Mouse (Mus musculus) neural tube, embryonic 11.5 days (tissue): Measurements from ENCODE around the gene Ghr. TPM values are rescaled to one million over a fixed set of nuclear protein-coding genes. Genes with fewer than 3 reads are reported as not detected.

Experiments
- ATAC-seq: fragments of 200-750 bp; cut with Nextera tagmentation; 2 replicates; pipeline ENCODE4 v1.8.0; 2017; ENCODE audit warnings: moderate number of reproducible peaks, mild to moderate bottlenecking, moderate TSS enrichment, moderate library complexity; ENCODE audit not compliant: insufficient read depth, low FRiP score, low TSS enrichment
- DNase-seq: peaks from one replicate; pipeline ENCODE4 v3.0.0-alpha.2; 2015; ENCODE audit warnings: low spot score
- H3K27ac ChIP-seq: fragments of 300-500 bp; sonication (generic); 2 replicates; pipeline ENCODE4 v1.5.1; 2014; ENCODE audit warnings: low read depth, mild to moderate bottlenecking, low read length
- H3K27me3 ChIP-seq: fragments of 300-500 bp; sonication (generic); 2 replicates; pipeline ENCODE4 v1.6.1; 2014; ENCODE audit warnings: mild to moderate bottlenecking, low read length, mixed read lengths; ENCODE audit not compliant: control insufficient read depth, insufficient read depth
- H3K36me3 ChIP-seq: fragments of 300-500 bp; sonication (generic); 2 replicates; pipeline ENCODE4 v1.6.1; 2014; ENCODE audit warnings: mild to moderate bottlenecking, low read length, moderate library complexity, mixed read lengths; ENCODE audit not compliant: control insufficient read depth, insufficient read depth
- H3K4me1 ChIP-seq: fragments of 300-500 bp; sonication (generic); 2 replicates; pipeline ENCODE4 v1.6.1; 2014; ENCODE audit warnings: low read length, mixed read lengths; ENCODE audit not compliant: control insufficient read depth, insufficient read depth
- H3K4me2 ChIP-seq: fragments of 300-500 bp; sonication (generic); 2 replicates; pipeline ENCODE4 v1.6.1; 2014; ENCODE audit warnings: low read depth, mild to moderate bottlenecking, moderate library complexity
- H3K4me3 ChIP-seq: fragments of 300-500 bp; sonication (generic); 2 replicates; pipeline ENCODE4 v1.5.1; 2014; ENCODE audit warnings: low read depth, low read length
- H3K9ac ChIP-seq: fragments of 300-500 bp; sonication (generic); 2 replicates; pipeline ENCODE4 v1.6.1; 2014; ENCODE audit warnings: mild to moderate bottlenecking, low read length
- H3K9me3 ChIP-seq: fragments of 300-500 bp; sonication (generic); 2 replicates; pipeline ENCODE4 v1.6.1; 2016; ENCODE audit warnings: low read length; ENCODE audit not compliant: control insufficient read depth
- WGBS: fragments of 180-500 bp; shearing (Covaris S2); extraction: QIAGEN DNeasy Blood & Tissue Kit; methylation state at CpG from one replicate; pipeline ENCODE4 v1.1.7; 2014; 5-methylcytosine and 5-hydroxymethylcytosine counted together
- polyA plus RNA-seq: library from polyadenylated mRNA; unstranded; fragments of >200 nt; fragmentation: Nextera tagmentation; extraction: Ambion mirVana; gene quantifications from 2 replicates; pipeline ENCODE4 v1.2.1, GENCODE M21; 2014

Ghr gene
- polyA plus RNA-seq, 1 experiment from 2014 or later, result 21.0 TPM

- Histone ChIP-seq H3K9ac (no peak overlapping the region), H3K4me1 (no peaks in the 10 kb centered on the region), H3K4me3 (no peak overlapping the region), H3K9me3 (no peaks in the 10 kb centered on the region), H3K27ac (no peak overlapping the region), H3K27me3 (no peaks in the 10 kb centered on the region), H3K4me2 (no peak overlapping the region), H3K36me3 (no peaks in the 10 kb centered on the region)
- WGBS, result 54% methylated on average over 3 of the region's 3 CpGs
- DNase-seq (no peak), ATAC-seq (peak; percentile 80)
These were observed 187.6 kb downstream of the Ghr start for GRCm38 (mm10) chr15:3395700-3396099.

GRCm38 (mm10) chr15:3390722-3391121, 192.6 kb downstream of the Ghr start:
- H3K9ac ChIP-seq, result no peak overlapping the region
- H3K27ac ChIP-seq, result no peak overlapping the region
- H3K36me3 ChIP-seq, result no peaks in the 10 kb centered on the region
- ATAC-seq (no peak), DNase-seq (no peak)
- H3K9me3 ChIP-seq, result no peaks in the 10 kb centered on the region
- no peaks in the 10 kb centered on the region for H3K4me1 ChIP-seq
- H3K27me3 ChIP-seq, result no peaks in the 10 kb centered on the region
- no peak overlapping the region for H3K4me3 ChIP-seq
- no peak overlapping the region for H3K4me2 ChIP-seq

- H3K4me1 ChIP-seq, result no peaks in the 10 kb centered on the region
- H3K4me2 ChIP-seq, result no peak overlapping the region
- no peak for DNase-seq
These were observed 194.3 kb downstream of the Ghr start for GRCm38 (mm10) chr15:3389011-3389410.

GRCm38 (mm10) chr15:3388485-3388884, 194.8 kb downstream of the Ghr start:
- Histone ChIP-seq H3K27me3 (no peaks in the 10 kb centered on the region), H3K4me2 (no peak overlapping the region), H3K27ac (no peak overlapping the region), H3K36me3 (no peaks in the 10 kb centered on the region), H3K4me1 (no peaks in the 10 kb centered on the region), H3K4me3 (no peak overlapping the region), H3K9me3 (no peaks in the 10 kb centered on the region), H3K9ac (no peak overlapping the region)
- 60% methylated on average over 2 of the region's 2 CpGs for WGBS
- ATAC-seq (no peak), DNase-seq (no peak)

More at GRCm38 (mm10) chr15:3389011-3389410, 194.3 kb downstream of the Ghr start:
- Histone ChIP-seq H3K36me3 (no peaks in the 10 kb centered on the region), H3K27ac (no peak overlapping the region), H3K9me3 (no peaks in the 10 kb centered on the region), H3K9ac (no peak overlapping the region), H3K4me3 (no peak overlapping the region), H3K27me3 (no peaks in the 10 kb centered on the region)
- ATAC-seq, result no peak

GRCm38 (mm10) chr15:3383788-3384187, 199.5 kb downstream of the Ghr start:
- H3K4me1 ChIP-seq, result no peaks in the 10 kb centered on the region
- H3K9me3 ChIP-seq, result no peaks in the 10 kb centered on the region
- no peak overlapping the region for H3K27ac ChIP-seq
- no peak overlapping the region for H3K9ac ChIP-seq
- no peak overlapping the region for H3K4me2 ChIP-seq
- DNase-seq (no peak), ATAC-seq (no peak)
- 69% methylated on average over 2 of the region's 2 CpGs for WGBS
- H3K36me3 ChIP-seq, result no peaks in the 10 kb centered on the region
- H3K4me3 ChIP-seq, result no peak overlapping the region
- no peaks in the 10 kb centered on the region for H3K27me3 ChIP-seq

- ATAC-seq (no peak), DNase-seq (no peak)
- no peaks in the 10 kb centered on the region for H3K36me3 ChIP-seq
- no peak overlapping the region for H3K27ac ChIP-seq
- H3K4me2 ChIP-seq, result no peak overlapping the region
- H3K4me1 ChIP-seq, result no peaks in the 10 kb centered on the region
- H3K9me3 ChIP-seq, result no peaks in the 10 kb centered on the region
- H3K9ac ChIP-seq, result no peak overlapping the region
- no peak overlapping the region for H3K4me3 ChIP-seq
- no peaks in the 10 kb centered on the region for H3K27me3 ChIP-seq
- 78% methylated on average over 6 of the region's 6 CpGs for WGBS
These were observed 201.9 kb downstream of the Ghr start for GRCm38 (mm10) chr15:3381413-3381812.

GRCm38 (mm10) chr15:3368261-3368832, 214.9 kb downstream of the Ghr start:
- Histone ChIP-seq H3K9me3 (no peaks in the 10 kb centered on the region), H3K27me3 (no peaks in the 10 kb centered on the region), H3K27ac (no peak overlapping the region), H3K4me1 (no peaks in the 10 kb centered on the region), H3K4me3 (no peak overlapping the region), H3K4me2 (no peak overlapping the region), H3K36me3 (no peaks in the 10 kb centered on the region), H3K9ac (no peak overlapping the region)
- ATAC-seq (no peak), DNase-seq (no peak)
- WGBS, result 84% methylated on average over 2 of the region's 2 CpGs

GRCm38 (mm10) chr15:3356073-3356766, 227.1 kb downstream of the Ghr start:
- ATAC-seq (no peak), DNase-seq (no peak)
- no peak overlapping the region for H3K4me3 ChIP-seq
- no peak overlapping the region for H3K27ac ChIP-seq
- WGBS, result 58% methylated on average over 4 of the region's 4 CpGs
- H3K9ac ChIP-seq, result no peak overlapping the region
- no peaks in the 10 kb centered on the region for H3K27me3 ChIP-seq
- H3K4me1 ChIP-seq, result no peaks in the 10 kb centered on the region
- no peak overlapping the region for H3K4me2 ChIP-seq
- no peaks in the 10 kb centered on the region for H3K36me3 ChIP-seq
- no peaks in the 10 kb centered on the region for H3K9me3 ChIP-seq

- Histone ChIP-seq H3K9me3 (no peaks in the 10 kb centered on the region), H3K9ac (no peak overlapping the region), H3K4me2 (no peak overlapping the region), H3K27ac (no peak overlapping the region), H3K4me1 (no peaks in the 10 kb centered on the region), H3K36me3 (no peaks in the 10 kb centered on the region), H3K27me3 (no peaks in the 10 kb centered on the region), H3K4me3 (no peak overlapping the region)
- DNase-seq (no peak), ATAC-seq (no peak)
- WGBS, result 84% methylated on average over 2 of the region's 2 CpGs
These were observed 229.6 kb downstream of the Ghr start for GRCm38 (mm10) chr15:3353696-3354095.
